Mouse (Mus musculus) midbrain, embryonic 16.5 days (tissue): ENCODE results near the gene Fastkd1. TPM values are rescaled to one million over a fixed set of nuclear protein-coding genes. Genes with fewer than 3 reads are reported as not detected.
A peak's percentile ranks its signal among the peaks of the same experiment; 100 is the strongest.

ENCODE experiments used
- ATAC-seq: fragments of 200-750 bp; cut with Nextera tagmentation; 2 replicates; pipeline ENCODE4 v1.8.0; 2017; ENCODE audit warnings: moderate TSS enrichment
- H3K27ac ChIP-seq: fragments of 300-500 bp; sonication (generic); 2 replicates; pipeline ENCODE4 v1.5.1; 2014; ENCODE audit warnings: mild to moderate bottlenecking, low read length, mixed read lengths
- H3K27me3 ChIP-seq: fragments of 300-500 bp; sonication (generic); 2 replicates; pipeline ENCODE4 v1.6.1; 2014; ENCODE audit warnings: low read depth, low read length, mixed read lengths; ENCODE audit not compliant: control insufficient read depth, insufficient read depth
- H3K36me3 ChIP-seq: fragments of 300-500 bp; sonication (generic); 2 replicates; pipeline ENCODE4 v1.6.1; 2014; ENCODE audit warnings: mild to moderate bottlenecking, low read length, moderate library complexity, mixed read lengths; ENCODE audit not compliant: control insufficient read depth, insufficient read depth
- H3K4me1 ChIP-seq: fragments of 300-500 bp; sonication (generic); 2 replicates; pipeline ENCODE4 v1.6.1; 2014; ENCODE audit warnings: mild to moderate bottlenecking, low read length, mixed read lengths; ENCODE audit not compliant: control insufficient read depth, insufficient read depth
- H3K4me2 ChIP-seq: fragments of 300-500 bp; sonication (generic); 2 replicates; pipeline ENCODE4 v1.6.1; 2014; ENCODE audit warnings: mild to moderate bottlenecking, low read length, mixed read lengths
- H3K4me3 ChIP-seq: fragments of 300-500 bp; sonication (generic); 2 replicates; pipeline ENCODE4 v1.5.1; 2014; ENCODE audit warnings: low read depth, mild to moderate bottlenecking, low read length, moderate library complexity, mixed read lengths
- H3K9ac ChIP-seq: fragments of 300-500 bp; sonication (generic); 2 replicates; pipeline ENCODE4 v1.6.1; 2014; ENCODE audit warnings: low read depth, low read length, mixed read lengths
- H3K9me3 ChIP-seq: fragments of 300-500 bp; sonication (generic); replicated peaks from 2 replicates; pipeline ENCODE4 v1.6.1; 2014; ENCODE audit warnings: mild to moderate bottlenecking, low read length, mixed read lengths; ENCODE audit not compliant: control insufficient read depth, poor library complexity, severe bottlenecking
- WGBS: fragments of 180-500 bp; shearing (Covaris S2); extraction: QIAGEN DNeasy Blood & Tissue Kit; methylation state at CpG from one replicate; pipeline ENCODE4 v1.1.7; 2014; 5-methylcytosine and 5-hydroxymethylcytosine counted together
- polyA plus RNA-seq: library from polyadenylated mRNA; unstranded; fragments of >200 nt; fragmentation: Nextera tagmentation; extraction: Ambion mirVana; gene quantifications from 2 replicates; pipeline ENCODE4 v1.2.1, GENCODE M21; 2015

The Fastkd1 gene
- polyA plus RNA-seq, 1 experiment from 2014 or later = 18.2 TPM

DNA sequence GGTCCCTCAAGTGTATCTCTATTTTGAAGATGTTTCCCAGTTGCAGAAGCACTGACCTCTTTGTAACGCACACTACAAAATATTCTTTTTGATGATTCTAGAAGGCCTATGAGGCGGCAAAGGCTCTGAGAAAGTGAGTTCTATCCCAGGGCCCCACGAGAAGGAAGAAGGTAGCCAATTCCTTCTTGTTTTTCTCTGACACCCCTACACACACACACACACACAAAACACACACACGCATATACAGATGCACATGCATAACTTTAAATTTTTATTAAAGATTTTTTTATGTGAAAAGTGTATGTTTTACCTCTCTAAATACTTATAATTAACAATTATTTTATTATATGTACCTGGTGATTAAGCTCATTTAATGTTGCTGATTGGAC, 304 bp upstream of the Fastkd1 start:
- Histone ChIP-seq H3K4me2 (peak overlapping the region; percentile 78), H3K4me1 (peaks cover 11% of the 10 kb centered on the region), H3K9me3 (no peaks in the 10 kb centered on the region), H3K36me3 (no peaks in the 10 kb centered on the region), H3K27ac (no peak overlapping the region), H3K27me3 (no peaks in the 10 kb centered on the region), H3K4me3 (peak overlapping the region; percentile 73), H3K9ac (no peak overlapping the region)
- 29% methylated on average over 4 of the region's 4 CpGs for WGBS
- peak; percentile 65 for ATAC-seq

DNA sequence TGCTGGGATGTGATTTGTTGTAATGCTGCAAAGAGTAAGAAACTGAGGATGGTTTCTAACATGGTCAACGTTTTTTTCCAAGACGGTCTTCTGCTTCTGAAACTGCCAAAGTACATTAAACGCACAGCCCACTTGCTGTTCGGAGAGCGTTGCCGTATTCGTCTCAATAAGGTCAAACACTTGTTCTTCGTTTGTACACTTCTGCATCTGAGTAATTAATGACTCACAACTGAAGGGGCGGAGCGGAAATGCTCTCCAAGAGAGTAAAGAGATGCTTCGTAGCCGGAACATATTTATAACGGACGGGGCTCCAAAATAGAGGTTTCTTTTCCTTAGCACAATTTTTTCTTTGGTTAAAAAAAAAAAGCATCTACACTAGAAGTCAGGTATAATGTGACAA, 1.1 kb downstream of the Fastkd1 start:
- 91% methylated on average over 14 of the region's 14 CpGs for WGBS
- peaks cover 11% of the 10 kb centered on the region for H3K4me1 ChIP-seq
- H3K9ac ChIP-seq = no peak overlapping the region
- H3K27me3 ChIP-seq = no peaks in the 10 kb centered on the region
- peak overlapping the region; percentile 78; the same call in 1 of the 2 replicates for H3K4me2 ChIP-seq
- no peak overlapping the region for H3K27ac ChIP-seq
- no peak overlapping the region for H3K4me3 ChIP-seq
- H3K36me3 ChIP-seq = peaks cover 2% of the 10 kb centered on the region
- ATAC-seq = no peak
- H3K9me3 ChIP-seq = no peaks in the 10 kb centered on the region

DNA sequence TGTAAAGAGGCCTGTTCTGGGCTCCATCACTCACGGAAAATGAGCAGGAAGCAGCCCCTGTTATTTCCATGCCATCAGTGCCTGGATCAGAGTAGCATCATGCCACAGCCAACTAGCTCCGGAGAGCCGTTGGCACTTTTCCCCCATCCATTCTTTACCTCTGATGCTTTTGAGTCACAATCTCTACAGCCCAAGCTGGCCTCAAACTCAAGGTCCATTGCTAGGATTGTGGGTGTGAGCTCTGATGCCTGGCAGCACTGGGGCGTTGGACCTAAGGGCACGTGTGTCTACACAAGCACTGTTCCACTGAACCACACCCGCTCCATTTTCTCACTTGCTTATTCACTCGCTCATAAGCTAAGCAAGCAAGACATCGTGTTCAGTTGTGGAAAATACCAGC, 12.9 kb downstream of the Fastkd1 start:
- Histone ChIP-seq H3K4me1 (no peaks in the 10 kb centered on the region), H3K27me3 (no peaks in the 10 kb centered on the region), H3K4me3 (no peak overlapping the region), H3K36me3 (peaks cover 43% of the 10 kb centered on the region), H3K4me2 (no peak overlapping the region), H3K27ac (no peak overlapping the region), H3K9ac (no peak overlapping the region), H3K9me3 (peaks cover 2% of the 10 kb centered on the region; the same call in 1 of the 2 replicates)
- WGBS = 96% methylated on average over 8 of the region's 8 CpGs
- ATAC-seq = no peak

DNA sequence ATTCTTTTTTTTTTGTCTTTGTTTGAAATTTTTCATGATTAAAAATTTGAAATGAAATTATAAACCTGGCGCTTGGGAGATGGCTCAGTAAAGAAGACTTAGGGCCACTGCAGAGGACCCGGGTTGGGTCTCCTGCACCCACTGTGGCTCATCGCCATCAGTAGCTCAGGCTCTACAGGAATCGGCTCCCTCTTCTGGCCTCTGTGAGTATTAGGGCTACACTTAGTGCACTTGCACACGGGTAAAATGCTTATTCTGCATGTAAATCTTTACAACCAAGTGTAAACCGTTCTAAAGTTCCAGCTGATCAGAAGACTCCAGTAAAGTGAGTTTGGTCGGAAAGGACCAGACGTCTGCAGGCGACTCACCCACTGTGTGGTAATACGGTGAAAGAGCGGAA, 19.8 kb downstream of the Fastkd1 start:
- no peak for ATAC-seq
- 98% methylated on average over 11 of the region's 11 CpGs for WGBS
- Histone ChIP-seq H3K4me3 (no peak overlapping the region), H3K9me3 (no peaks in the 10 kb centered on the region; the same call in 1 of the 2 replicates), H3K9ac (no peak overlapping the region), H3K36me3 (peaks cover 38% of the 10 kb centered on the region), H3K27ac (no peak overlapping the region), H3K4me1 (no peaks in the 10 kb centered on the region), H3K4me2 (no peak overlapping the region), H3K27me3 (no peaks in the 10 kb centered on the region)

DNA sequence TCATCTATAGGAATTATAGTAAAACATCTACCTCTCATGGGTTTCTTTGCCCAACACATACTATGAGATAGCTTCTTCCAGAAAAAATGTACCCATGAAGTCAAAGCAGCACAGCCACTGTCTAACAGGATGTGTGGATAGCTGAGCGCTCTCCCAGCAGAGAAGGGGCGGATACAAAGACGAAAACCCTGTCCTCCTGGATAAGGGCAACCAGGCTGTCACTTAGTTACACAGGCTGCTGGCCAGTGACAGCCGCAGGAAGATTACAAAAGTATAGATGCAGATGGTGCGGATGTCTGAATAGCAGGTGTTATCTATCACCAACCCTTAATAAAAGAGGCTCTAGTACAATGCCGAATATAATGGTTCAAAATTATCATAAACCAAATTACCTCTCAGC, 22.5 kb downstream of the Fastkd1 start:
- Histone ChIP-seq H3K27me3 (no peaks in the 10 kb centered on the region), H3K4me1 (no peaks in the 10 kb centered on the region), H3K36me3 (peaks cover 48% of the 10 kb centered on the region), H3K27ac (no peak overlapping the region), H3K4me3 (no peak overlapping the region), H3K4me2 (no peak overlapping the region), H3K9ac (no peak overlapping the region), H3K9me3 (no peaks in the 10 kb centered on the region)
- ATAC-seq = no peak
- 81% methylated on average over 6 of the region's 6 CpGs for WGBS

DNA sequence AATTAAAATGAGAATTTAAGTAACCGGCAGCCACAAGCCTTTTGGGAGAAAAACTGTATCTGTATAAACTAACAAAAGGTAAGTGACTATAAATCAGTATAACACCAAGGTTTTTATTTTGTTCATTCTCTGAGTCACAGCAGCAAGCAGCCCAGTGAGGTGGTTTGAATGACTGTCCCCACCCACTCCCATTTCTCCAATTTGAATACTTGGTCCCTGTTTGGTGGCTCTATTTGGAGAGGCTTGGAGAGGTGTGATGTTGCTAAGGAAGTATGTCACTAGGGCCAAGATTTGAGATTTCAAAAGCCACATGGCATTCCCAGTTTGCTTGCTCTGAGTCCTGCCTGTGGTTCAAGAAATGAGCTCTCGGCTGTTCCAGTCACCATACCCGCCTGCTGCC, 23.1 kb downstream of the Fastkd1 start:
- H3K9ac ChIP-seq = no peak overlapping the region
- ATAC-seq = no peak
- WGBS = 91% methylated on average over 3 of the region's 3 CpGs
- no peaks in the 10 kb centered on the region for H3K4me1 ChIP-seq
- no peaks in the 10 kb centered on the region for H3K27me3 ChIP-seq
- H3K4me3 ChIP-seq = no peak overlapping the region
- no peaks in the 10 kb centered on the region for H3K9me3 ChIP-seq
- H3K36me3 ChIP-seq = peaks cover 48% of the 10 kb centered on the region
- H3K27ac ChIP-seq = no peak overlapping the region
- H3K4me2 ChIP-seq = no peak overlapping the region

DNA sequence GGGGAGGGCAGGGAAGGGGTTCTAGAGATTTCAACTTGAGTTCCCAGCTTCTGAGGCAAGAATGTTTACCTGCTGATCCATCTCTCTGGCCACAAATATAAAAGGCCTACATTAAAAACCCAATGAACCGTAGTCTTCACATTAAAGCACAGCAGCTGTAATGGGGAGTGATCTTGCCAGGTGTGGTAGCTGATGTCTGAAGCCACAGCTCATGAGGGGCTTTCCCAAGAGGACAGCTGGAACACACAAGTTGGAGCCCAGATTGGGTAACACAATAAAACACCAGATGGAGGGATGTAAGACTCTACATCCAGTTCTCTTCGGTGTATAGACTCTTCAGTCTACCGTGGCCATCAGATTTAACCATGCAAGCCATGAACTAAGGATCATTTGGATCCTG, 28.8 kb downstream of the Fastkd1 start:
- WGBS = 94% methylated on average over 3 of the region's 3 CpGs
- H3K4me3 ChIP-seq = no peak overlapping the region
- no peaks in the 10 kb centered on the region for H3K9me3 ChIP-seq
- no peaks in the 10 kb centered on the region for H3K27me3 ChIP-seq
- no peak overlapping the region for H3K9ac ChIP-seq
- peaks cover 18% of the 10 kb centered on the region for H3K36me3 ChIP-seq
- H3K4me2 ChIP-seq = no peak overlapping the region
- H3K4me1 ChIP-seq = peaks cover 9% of the 10 kb centered on the region
- H3K27ac ChIP-seq = no peak overlapping the region
- no peak for ATAC-seq

DNA sequence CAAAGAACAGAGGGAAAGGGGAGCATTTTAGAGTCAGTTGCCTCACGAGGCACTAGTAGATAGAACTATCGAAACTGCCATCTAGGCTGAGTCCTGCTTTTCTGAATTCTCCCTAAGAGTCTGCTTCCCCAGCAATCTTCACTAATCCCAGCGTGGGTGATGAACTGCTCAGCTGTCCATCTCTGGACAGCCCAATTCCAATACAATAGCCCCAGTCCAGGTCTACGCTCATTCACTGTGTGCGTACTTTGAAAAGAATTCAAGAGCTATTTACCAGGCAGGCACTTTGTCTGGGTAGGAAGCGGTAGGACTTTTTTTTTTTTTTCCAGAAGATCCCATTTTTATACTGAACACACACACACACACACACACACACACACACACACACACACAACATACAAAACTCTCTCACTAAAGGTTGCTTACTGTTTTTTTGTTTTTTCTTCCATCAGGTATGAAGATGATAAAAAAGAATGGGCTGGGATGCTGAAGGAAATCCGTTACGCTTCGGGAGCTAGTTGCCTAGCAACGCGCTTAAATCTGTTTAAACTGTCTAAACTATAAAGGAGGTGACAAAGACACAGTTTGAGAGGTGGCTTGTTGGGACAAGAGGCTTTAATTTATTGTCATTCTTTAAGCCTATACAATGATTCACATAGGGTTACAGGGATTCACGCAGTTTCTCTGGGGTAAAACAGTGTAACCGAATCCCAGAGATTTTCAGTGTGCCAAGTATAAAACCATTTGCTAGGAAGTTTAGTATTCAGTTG, 30.1 kb downstream of the Fastkd1 start:
- peak; percentile 75 for ATAC-seq
- no peak overlapping the region; the same call in 1 of the 2 replicates for H3K27ac ChIP-seq

DNA sequence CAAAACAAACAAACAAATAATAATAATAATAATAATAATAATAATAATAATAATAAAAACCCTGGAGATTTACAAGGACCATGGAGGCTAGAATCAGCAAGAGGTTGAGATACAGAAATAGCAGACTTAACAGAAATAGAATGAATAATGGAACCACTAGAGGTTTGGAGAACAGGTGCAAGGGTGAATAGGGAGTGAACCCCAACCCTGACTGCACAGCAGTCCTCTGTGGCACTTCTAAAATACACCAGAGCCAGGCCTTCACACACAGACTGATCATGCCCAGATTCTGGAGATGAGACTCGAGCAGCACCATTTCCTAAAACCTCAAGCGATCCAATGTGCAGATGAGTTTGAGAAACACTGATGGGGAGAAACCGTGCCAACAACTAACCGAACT, 31.4 kb downstream of the Fastkd1 start:
- no peaks in the 10 kb centered on the region for H3K27me3 ChIP-seq
- peaks cover 9% of the 10 kb centered on the region for H3K4me1 ChIP-seq
- H3K4me2 ChIP-seq = no peak overlapping the region
- peaks cover 6% of the 10 kb centered on the region for H3K36me3 ChIP-seq
- no peak overlapping the region for H3K4me3 ChIP-seq
- ATAC-seq = no peak
- no peak overlapping the region for H3K27ac ChIP-seq
- WGBS = 78% methylated on average over 4 of the region's 4 CpGs
- no peaks in the 10 kb centered on the region for H3K9me3 ChIP-seq
- no peak overlapping the region for H3K9ac ChIP-seq

More for the DNA sequence above, 30.1 kb downstream of the Fastkd1 start:
- Histone ChIP-seq H3K4me3 (peak overlapping the region; percentile 9; the same call in 1 of the 2 replicates), H3K9ac (no peak overlapping the region), H3K4me1 (peaks cover 9% of the 10 kb centered on the region), H3K4me2 (peak overlapping the region; percentile 42), H3K9me3 (no peaks in the 10 kb centered on the region), H3K27me3 (no peaks in the 10 kb centered on the region), H3K36me3 (peaks cover 15% of the 10 kb centered on the region)
- WGBS = 10% methylated on average over 13 of the region's 13 CpGs
